Mouse (Mus musculus) embryonic fibroblast, embryonic 13.5 days (primary cell): Measurements from ENCODE around the gene Creb3l2.

Experiments used
- CTCF ChIP-seq: IDR thresholded peaks from 2 replicates; pipeline ENCODE4 v1.5.1; 2011; ENCODE audit warnings: mild to moderate bottlenecking, control low read depth, low read length, moderate library complexity, borderline replicate concordance; ENCODE audit not compliant: insufficient read depth
- POLR2A ChIP-seq: IDR thresholded peaks from 2 replicates; pipeline ENCODE4 v1.6.1; 2011; ENCODE audit warnings: low read depth, mild to moderate bottlenecking, control low read depth, low read length, moderate library complexity

- TF ChIP-seq CTCF (no peak), POLR2A (no peak)
These were observed 49.7 kb downstream of the Creb3l2 start for GRCm38 (mm10) chr6:37392262-37392661.
